Mouse (Mus musculus): ENCODE data around the gene Gnpat.
"Not testable (repeated sequence)": the region's sequence is repeated elsewhere in the genome, so short reads cannot be mapped to it uniquely, and the experiment has no call there.

Gnpat gene

DNA sequence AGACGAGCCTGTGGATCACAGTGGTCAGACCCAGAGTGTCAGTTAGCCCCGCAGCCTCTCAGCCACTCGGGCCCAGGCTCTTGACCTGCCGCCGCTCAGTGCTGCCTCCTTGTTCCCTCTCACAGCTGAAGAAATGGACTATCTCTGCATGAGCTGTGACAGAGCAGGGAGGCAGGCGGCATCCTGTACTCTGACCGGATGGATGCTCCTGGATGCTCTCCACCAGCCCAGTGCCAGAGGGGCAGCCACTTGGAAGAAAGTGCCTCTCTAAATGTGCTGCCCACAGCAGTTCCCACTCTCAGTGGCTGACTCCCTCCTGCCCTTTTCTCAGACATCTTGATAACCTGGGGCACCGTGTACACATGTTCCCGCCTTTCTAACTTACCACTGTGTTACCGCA lies 21.1 kb upstream of the Gnpat start:
- no peak for DNase-seq (ENCODE audit: extremely low read depth, insufficient read length, low spot score)

DNA sequence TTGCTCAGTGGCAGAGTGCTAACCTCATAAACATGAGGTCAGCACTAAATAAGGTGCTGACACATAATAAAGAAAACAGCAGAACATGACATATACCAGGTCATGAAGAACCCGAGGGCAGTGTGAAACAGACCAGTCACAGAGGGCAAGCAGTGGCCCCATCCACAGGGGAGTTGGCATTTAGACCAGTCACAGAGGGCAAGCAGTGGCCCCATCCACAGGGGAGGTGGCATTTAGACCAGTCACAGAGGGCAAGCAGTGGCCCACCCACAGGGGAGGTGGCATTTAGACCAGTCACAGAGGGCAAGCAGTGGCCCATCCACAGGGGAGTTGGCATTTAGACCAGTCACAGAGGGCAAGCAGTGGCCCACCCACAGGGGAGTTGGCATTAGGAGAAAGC lies 19.9 kb upstream of the Gnpat start:
- not testable (repeated sequence) for DNase-seq (ENCODE audit: extremely low read depth, insufficient read length, low spot score)

DNA sequence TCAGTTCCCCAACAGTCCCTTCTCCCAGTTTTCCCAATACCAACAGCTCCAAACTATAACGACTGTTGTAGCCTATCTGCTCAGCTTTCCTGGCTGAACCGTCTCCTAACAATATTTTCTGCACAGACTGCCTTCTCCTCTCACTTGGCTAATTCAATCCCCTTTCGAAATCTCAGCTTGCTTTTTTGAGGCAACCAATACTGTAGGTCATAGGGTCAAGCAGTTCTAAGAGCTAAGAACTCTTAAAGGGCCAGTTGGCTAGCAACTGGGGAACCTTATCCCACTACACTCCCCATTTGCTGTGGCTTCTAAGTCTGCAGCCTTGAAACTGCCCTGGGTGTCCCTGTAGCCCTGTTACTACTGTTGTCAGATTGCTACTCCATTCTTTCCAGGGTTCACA lies 17.7 kb upstream of the Gnpat start:
- no peak for DNase-seq (ENCODE audit: extremely low read depth, insufficient read length, low spot score)

DNA sequence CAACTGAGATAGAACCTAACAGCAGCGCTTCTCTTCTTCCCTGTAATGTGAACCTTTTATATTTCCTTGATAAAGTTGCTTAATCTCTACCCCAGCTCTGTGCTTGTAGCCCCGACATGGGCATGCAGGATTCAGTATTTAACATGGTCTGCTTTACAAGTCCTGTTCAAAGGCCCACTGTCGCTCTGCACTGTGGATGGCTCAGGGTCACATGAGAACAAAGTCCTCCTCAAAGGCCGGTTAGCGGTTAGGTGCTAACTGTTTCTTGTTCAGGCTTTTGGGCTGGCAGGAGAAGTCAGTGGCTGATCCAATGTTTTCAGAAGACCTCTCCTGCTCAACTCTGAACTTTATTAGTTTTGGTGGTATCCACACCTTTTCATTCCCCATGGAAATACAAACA lies 17.3 kb upstream of the Gnpat start:
- no peak for DNase-seq (ENCODE audit: extremely low read depth, insufficient read length, low spot score)

DNA sequence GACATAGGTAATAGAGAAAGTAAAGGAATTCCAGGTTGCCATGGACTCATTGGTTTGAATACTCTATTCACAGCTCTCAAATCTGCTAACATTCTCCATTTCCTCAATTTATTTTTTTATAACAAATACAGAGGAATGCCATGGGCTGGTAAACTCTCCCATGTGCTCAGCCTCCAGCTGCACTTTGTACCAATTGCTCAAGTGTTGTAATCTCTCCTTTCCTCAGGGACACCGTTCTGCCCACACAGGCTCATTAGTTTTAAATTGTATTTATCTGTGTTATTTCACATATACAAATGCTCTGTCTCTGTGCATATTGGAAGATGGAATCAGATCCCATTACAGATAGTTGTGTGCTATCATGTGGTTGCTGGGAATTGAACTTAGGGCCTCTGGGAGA lies 9.3 kb upstream of the Gnpat start:
- DNase-seq (ENCODE audit: extremely low read depth, insufficient read length, low spot score) = no peak

DNA sequence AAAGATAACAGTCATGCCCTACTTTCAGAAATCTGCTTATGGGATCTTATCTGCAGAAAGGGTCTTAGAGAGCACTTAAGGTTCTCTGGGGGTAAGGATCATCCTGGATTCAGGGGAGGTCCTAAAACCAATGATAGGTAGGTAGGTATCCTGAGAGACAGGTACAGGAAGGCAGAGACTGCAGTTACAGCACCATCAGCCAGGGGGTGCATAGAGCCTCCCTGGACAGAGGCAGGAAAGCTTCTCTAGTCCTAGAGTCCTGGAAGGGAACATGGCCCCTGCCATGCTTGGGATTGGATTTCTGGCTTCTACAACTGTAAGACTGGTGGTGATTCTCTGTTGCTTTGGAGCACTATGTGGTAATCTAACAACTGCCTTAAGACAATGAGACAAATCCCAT lies 3.4 kb upstream of the Gnpat start:
- no peak for DNase-seq (ENCODE audit: extremely low read depth, insufficient read length, low spot score)

DNA sequence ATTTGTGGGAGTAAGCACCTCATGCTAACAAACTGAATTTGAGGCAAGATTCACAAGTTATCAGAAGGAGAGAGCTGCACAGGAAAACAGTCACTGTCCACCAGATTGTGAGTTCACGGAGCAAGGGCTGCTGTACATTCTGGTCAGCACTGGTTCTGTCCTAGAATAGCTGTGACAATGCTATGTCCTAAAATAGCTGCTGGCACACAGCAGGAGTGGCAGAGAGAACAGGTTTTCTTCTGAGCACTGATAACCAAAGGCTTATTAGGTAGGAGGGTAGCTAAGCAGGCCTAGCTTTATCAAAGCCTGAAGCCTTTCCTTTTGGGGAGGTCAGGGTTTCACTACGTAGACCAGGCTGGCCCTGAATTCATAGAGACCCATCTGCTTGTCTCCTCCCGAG lies 2.6 kb upstream of the Gnpat start:
- DNase-seq (ENCODE audit: extremely low read depth, insufficient read length, low spot score) = no peak

DNA sequence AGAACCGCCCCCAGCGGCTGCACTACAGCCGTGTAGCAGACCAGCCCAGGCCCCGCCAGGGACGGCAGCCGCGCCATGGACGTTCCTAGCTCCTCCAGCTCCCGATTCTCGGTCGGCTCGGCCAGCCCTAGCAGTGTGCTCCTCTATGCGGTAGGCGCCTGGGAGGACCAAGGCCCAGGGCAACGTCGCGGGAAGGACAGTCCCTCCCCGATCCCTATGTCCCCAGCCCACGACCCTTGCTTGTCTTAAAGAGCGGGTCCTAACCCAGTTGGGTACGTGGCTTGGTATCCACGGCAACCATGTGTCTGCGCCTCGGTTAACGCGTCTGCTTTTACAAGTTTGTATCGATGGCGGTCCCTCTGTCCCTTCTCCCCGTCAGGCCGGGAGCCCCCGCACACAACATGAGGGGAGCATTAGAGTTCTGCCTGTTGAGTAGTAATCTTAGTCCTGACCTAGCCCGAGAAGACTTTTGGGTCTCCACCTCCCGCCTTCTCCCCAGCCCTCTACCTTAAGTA lies 387 bp downstream of the Gnpat start:
- DNase-seq (ENCODE audit: extremely low read depth, insufficient read length, low spot score) = no peak

DNA sequence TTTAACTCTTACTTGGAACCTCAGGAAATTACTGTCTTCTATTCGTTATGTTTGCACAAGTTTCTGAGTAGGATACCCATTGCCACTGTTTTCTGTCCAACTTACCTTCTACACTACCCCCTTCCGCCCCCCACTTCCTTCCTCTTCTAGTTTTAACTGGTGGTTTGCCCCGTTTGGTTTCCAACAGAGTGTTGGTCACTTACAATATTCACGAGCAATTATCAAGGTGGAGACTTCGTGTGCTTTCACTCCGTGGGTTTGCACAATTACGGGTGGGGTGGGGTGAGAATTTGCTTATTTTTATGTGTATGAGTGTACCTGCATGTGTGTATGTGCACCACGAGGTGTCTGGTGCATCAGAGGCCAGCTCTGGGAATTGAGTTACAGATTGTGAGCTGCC lies 896 bp downstream of the Gnpat start:
- DNase-seq (ENCODE audit: extremely low read depth, insufficient read length, low spot score) = no peak

DNA sequence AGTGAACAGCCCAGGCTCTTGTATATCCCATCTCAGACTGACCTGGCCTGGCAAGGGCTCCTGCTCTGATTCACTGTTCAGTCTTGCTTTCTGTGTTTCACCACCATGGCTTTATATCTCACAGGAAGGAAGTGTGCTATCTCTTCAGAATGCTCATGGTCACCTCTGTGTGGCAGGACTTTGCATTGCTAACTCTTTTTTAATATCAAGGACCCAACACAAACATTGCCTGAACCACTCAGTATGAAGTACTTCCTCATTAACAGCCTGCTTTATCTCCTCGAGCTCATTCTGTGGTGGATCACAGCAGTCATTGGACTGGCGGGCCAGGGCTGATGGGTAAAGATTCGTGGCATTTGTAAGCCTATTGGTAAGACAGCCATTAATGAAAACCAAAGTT lies 3.8 kb downstream of the Gnpat start:
- DNase-seq (ENCODE audit: extremely low read depth, insufficient read length, low spot score) = no peak

DNA sequence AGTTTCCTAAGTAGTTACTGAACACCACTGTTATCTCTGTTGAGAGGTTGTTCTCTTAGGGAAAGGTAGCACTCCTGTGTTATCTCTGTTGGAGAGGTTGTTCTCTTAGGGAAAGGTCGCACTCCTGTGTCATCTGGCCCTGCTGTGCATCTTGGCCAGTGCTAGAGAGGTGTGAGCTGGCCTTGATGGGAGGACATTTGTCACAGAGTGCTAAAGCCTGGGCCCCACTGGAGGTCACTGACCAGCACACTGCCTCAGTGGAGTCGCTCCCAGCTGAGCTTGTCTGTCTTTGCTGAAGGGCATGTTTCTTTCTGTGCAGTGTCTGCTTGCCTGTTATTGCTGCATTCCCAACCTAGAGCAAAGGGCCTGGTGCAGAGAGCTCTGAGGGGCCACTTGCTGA lies 4.3 kb downstream of the Gnpat start:
- DNase-seq (ENCODE audit: extremely low read depth, insufficient read length, low spot score) = no peak

DNA sequence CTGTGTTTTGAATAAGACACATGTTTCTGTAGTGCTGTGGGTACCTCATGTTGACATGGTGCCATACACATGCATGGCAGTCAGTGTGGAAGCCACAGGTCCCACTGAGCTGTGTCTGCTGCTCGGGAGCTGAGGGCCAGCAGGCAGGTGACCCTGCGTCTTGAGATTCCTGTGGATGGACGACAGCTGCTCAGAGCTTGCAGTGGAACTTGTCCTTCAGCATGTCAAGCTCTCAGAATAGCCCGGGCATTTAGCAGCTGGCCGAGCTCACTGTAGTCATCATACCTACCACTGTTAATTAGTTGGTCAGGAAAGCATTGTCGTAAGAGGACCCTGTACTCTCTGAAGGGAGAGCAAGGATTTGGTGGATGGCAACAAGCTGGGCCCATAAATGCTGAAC lies 6.9 kb downstream of the Gnpat start:
- DNase-seq (ENCODE audit: extremely low read depth, insufficient read length, low spot score) = no peak

DNA sequence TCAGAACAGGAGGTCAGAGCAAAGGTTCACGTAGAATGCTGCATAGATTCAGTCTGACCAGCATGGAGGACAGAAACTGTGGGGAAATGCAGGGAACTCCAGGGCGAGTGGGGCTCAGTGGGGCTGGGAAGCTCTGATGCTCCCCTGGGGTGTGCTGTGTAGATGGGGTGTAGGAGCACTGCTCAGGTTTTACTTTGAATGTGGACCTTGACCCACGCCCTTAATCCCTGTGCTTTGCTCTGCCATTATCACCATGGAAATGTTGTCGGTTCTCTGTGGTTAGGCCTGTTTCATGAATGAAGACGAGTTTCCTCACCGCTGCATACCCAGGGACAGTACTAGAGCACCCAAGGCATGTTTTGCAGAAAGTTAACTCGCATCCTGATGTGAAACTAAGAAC lies 8.6 kb downstream of the Gnpat start:
- no peak for DNase-seq (ENCODE audit: extremely low read depth, insufficient read length, low spot score)

DNA sequence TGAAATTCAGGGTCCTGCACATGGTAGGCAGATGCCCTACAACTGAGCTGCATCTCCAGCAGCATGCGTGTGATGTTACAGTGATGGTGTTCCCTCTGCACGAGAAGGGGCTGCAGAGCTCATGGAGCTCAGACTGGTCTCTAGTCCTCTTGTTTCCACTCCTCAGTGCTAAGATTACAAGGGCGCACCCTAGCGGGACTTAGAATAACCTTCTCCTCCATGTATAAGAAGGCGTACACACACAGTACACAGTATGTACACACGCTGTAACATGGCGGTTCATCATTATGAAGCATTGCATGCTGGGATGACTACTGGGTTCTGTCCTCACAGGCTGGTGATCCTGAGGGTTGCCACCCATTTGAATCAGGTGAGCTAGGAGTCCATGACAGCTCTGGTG lies 9.2 kb downstream of the Gnpat start:
- DNase-seq (ENCODE audit: extremely low read depth, insufficient read length, low spot score) = no peak

DNA sequence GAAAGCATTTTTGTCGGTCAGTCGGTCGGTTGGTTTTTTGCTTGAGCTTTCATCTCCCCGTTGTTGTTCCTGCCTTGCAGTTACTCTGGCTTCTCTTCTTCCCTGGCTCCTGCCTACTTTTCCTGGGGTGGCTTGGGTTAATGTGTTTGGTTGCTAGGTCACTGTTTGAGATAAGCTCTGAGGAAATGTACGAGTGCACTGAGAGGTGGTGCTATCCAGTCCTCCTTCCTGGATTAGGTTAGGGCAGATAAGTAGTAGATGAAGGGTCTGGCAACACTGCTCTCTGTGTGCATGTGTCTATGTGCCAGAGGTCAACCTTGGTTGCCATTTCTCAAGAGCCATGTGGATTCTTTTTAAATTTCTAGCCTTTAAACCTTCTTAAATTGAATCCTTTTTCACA lies 9.9 kb downstream of the Gnpat start:
- DNase-seq (ENCODE audit: extremely low read depth, insufficient read length, low spot score) = no peak

DNA sequence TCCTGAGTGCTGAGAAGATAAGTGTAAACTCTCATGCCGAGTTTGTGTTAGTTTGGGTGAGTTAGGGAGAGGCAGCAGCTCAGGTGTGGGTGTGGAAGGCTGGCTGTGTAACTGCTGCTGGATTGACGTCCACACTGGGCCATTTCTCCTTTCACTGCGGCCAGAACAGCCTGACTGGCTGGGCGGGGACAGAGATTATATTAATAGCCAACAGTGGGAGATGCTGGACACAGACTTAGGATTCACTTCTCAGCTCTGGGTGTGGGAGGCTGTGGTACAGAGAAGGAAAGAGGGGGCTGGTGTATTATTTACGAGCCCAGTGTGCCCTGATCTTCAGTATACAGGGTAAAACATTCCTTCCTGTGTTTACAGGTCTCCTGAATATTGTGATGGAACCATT lies 15.3 kb downstream of the Gnpat start:
- no peak for DNase-seq (ENCODE audit: extremely low read depth, insufficient read length, low spot score)

DNA sequence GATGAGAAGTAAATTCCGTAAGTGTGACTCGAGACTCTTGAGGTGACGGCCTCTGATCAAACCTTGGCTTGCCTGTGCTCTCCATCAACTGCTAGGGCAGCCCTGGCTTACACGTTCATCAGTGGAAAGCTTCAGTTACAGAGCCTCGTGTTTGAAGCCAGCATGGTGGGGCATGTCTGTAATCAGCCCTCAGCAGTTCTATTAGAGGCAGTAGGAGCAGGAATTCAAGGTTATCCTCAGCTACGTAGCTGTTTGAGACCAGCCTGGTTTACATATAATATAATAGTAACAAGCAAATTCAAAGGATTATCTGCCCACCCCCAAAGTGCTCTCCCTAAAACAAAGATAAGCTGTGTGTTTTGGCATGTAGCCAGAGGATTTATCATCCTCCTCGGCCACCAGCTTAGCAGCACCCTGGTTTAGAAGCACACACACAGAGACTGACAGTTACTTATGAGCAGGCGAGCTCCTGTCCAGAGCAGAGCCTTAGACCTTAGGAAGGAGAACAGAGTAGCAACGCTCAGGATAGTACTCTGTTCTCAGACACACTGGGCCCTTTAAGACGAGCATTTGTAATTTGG lies 16.2 kb downstream of the Gnpat start:
- no peak for DNase-seq (ENCODE audit: extremely low read depth, insufficient read length, low spot score)

DNA sequence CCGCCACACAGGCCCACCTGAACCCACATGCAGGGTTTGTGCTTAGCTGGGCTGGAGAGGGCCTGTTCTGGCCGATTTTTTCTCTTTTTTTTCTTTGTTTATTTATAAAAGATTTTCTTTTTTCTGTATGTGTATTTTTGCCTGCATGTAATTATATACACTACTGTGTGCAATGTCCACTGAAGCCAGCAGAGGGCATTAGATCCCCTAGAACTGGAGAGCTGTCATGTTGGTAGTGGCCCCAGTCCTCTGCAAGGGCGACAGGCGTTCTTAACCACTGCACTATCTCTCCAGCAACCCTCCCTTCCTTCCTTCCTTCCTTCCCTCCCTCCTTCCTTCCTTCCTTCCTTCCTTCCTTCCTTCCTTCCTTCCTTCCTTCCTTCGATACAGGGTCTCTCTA lies 25.6 kb downstream of the Gnpat start:
- DNase-seq (ENCODE audit: extremely low read depth, insufficient read length, low spot score) = no peak

DNA sequence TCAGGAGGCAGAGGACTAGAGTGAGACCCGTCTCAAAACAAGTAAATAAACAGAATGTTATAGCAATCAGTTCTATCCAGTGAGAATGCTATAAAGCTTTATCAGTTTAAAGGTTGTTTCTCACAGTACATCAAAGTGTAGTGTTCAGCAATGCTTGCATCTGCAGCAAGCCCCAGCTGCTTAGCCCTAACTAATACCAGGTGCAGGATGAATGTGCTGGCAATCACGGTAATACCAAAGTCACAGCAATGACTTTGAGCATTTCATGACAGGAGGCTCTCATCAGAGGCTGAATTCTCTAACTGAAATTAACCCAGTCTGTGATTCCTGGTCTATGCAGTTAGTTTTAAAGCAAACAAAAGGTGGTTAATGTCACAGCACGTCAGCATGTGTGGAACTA lies 29.8 kb downstream of the Gnpat start:
- no peak for DNase-seq (ENCODE audit: extremely low read depth, insufficient read length, low spot score)

DNA sequence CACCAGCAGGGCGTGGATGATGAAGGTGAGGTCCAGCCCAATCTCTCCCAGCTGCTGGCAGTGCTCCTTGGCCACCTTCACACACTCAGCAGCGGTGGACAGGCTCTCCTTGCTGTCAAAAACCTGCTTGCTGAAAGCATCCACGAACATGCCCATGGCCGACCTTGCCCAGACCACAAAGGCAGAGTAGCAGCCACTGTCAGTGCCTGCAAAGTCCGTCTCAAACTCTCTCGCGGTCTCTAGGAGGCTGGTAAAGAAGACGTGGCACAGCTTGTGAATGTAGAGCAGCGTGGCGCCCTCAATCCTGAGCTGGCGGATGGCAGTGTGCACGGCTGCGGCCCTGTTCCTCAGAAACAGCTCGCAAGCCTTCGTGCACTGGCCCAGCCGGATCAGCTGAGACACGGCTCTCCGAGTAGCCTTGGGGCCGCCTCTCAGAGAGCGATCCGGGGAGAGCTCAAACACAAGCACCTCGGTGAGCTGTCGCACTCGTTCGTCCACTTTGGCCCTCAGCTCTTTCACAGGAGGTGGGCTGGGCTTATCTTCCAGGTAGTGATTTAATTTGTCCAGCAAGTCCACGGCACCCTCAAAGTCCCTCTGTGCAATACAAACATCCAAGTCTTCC lies 33.3 kb downstream of the Gnpat start:
- DNase-seq (ENCODE audit: extremely low read depth, insufficient read length, low spot score) = no peak

DNA sequence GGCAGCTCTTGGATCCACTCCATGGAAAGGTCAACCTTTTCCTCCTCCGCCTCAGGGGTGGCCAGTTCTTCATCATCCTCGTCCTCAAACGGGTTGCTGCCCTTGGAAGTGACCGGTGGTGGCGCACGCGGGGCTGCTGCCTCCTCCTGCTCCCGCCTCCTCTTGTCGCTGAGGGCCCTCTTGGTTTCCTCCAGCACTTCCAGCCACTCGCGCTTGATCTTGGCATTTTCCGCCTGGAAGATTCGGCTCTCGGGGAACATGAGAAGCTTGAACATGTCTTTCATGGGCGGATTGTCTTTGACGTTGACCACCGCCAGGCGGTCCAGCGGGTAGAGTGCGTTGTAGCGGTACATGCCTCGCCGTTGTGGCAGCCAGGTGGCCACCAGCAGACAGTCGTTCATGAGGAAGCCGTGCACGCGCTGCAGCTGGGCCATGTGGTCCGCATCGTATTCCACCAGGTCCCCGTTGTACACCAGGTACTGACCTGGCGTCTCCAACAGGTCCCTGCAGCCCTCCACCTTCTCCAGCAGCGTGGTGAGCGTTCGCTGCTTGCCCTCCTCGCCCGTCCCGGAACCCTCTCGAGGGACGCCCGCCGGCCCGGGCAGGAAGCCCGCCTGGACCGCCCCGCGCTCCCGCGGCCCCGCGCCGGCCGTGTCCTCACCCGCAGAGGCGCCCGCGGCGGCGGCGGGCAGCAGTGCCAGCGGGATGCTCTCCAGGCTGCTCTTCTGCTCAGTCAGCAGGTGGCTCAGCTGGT lies 34.0 kb downstream of the Gnpat start:
- peak; percentile 80 for DNase-seq (ENCODE audit: extremely low read depth, insufficient read length, low spot score)
